Mouse (Mus musculus): ENCODE measurements around the gene B4galt3.
"Not testable (repeated sequence)": the region's sequence is repeated elsewhere in the genome, so short reads cannot be mapped to it uniquely, and the experiment has no call there.

B4galt3 gene

GRCm38 (mm10) chr1:171284491-171284890 lies 14.4 kb downstream of the B4galt3 start:
- peak in 1 of 2 experiments; percentile 65 for DNase-seq (ENCODE audit: low spot score in 2 of 2)

- peak in 1 of 2 experiments; percentile 62 for DNase-seq (ENCODE audit: low spot score in 2 of 2)
Measured at GRCm38 (mm10) chr1:171285096-171285892, 15.2 kb downstream of the B4galt3 start.

GRCm38 (mm10) chr1:171286517-171286916 lies 16.4 kb downstream of the B4galt3 start:
- peak in 1 of 2 experiments; percentile 73 for DNase-seq (ENCODE audit: low spot score in 2 of 2)

GRCm38 (mm10) chr1:171287136-171288081 lies 17.3 kb downstream of the B4galt3 start, which contains the start of gene Usp21:
Gene Usp21, minus strand, starts transcription at chr1:171287991.
- peak; percentile 93 to 96 for DNase-seq (ENCODE audit: low spot score in 2 of 2)

- no peak for DNase-seq (ENCODE audit: low spot score in 2 of 2)
Measured at GRCm38 (mm10) chr1:171288328-171288727, 18.2 kb downstream of the B4galt3 start.

- no peak for DNase-seq (ENCODE audit: low spot score in 2 of 2)
Measured at GRCm38 (mm10) chr1:171293351-171293750, 23.2 kb downstream of the B4galt3 start.

- no peak for DNase-seq (ENCODE audit: low spot score in 2 of 2)
Measured at GRCm38 (mm10) chr1:171293906-171294297, 23.8 kb downstream of the B4galt3 start.

- DNase-seq (ENCODE audit: low spot score in 2 of 2) = peak; percentile 80 to 91
Measured at GRCm38 (mm10) chr1:171294298-171295062, 24.4 kb downstream of the B4galt3 start, which contains the start of gene Ufc1. Gene Ufc1, minus strand, starts transcription at chr1:171295024.

GRCm38 (mm10) chr1:171295063-171295402 lies 24.9 kb downstream of the B4galt3 start:
- DNase-seq (ENCODE audit: low spot score in 2 of 2) = no peak

GRCm38 (mm10) chr1:171298226-171298625 lies 28.1 kb downstream of the B4galt3 start:
- DNase-seq (ENCODE audit: low spot score in 2 of 2) = no peak

GRCm38 (mm10) chr1:171306157-171306556 lies 36.0 kb downstream of the B4galt3 start:
- not testable (repeated sequence) for DNase-seq (ENCODE audit: low spot score in 2 of 2)

- no peak for DNase-seq (ENCODE audit: low spot score in 2 of 2)
Measured at GRCm38 (mm10) chr1:171309321-171309720, 39.2 kb downstream of the B4galt3 start.

GRCm38 (mm10) chr1:171319748-171320147 lies 49.6 kb downstream of the B4galt3 start:
- no peak for DNase-seq (ENCODE audit: low spot score in 2 of 2)

GRCm38 (mm10) chr1:171320151-171320550 lies 50.0 kb downstream of the B4galt3 start:
- no peak for DNase-seq (ENCODE audit: low spot score in 2 of 2)

- no peak for DNase-seq (ENCODE audit: low spot score in 2 of 2)
Measured at GRCm38 (mm10) chr1:171321415-171321814, 51.3 kb downstream of the B4galt3 start.

GRCm38 (mm10) chr1:171322012-171322411 lies 51.9 kb downstream of the B4galt3 start:
- DNase-seq (ENCODE audit: low spot score in 2 of 2) = no peak

GRCm38 (mm10) chr1:171325571-171325970 lies 55.4 kb downstream of the B4galt3 start:
- no peak for DNase-seq (ENCODE audit: low spot score in 2 of 2)

All from spleen, postnatal 4 days (tissue).